Mouse (Mus musculus): Measurements from ENCODE around the gene Klc3. TPM values are rescaled to one million over a fixed set of nuclear protein-coding genes. Genes with fewer than 3 reads are reported as not detected.
A peak's percentile ranks its signal among the peaks of the same experiment; 100 is the strongest.

The Klc3 gene
- 1.7 and 2.1 TPM in 2 replicates for polyA plus RNA-seq (2012; rRNA removed)

DNA sequence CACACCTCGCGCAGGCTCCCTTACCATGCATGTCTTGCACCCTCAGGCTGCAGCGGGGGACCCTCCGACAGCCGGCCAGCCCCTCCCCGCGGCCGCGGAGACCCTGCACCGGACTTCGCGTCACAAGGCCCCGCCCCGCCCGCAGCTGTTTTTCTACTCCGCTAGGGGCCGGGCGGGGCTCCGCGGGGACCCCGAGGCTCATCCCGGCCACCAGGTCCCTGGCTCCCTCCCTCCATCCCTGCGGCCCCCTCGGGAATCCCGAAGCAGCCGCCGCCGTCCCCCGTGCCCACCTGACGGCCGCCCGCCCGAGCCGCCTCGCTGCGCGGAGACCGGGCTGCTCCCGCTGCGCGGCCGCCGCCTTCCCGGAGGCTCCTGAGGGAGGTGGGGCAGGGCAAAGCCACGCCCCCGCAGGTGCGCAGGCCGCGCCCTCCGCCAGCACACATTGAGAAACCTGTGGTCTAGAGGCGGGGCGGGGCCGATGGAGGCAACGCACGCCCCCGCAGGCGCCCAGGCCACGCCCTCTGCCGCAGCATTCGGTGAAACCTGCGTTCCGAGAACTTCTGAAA, at the start of gene Klc3:
Klc3 (minus strand) TSS at position 374 of the 566 bp plus-strand sequence.
- Histone ChIP-seq H3K4me3 (replicated peaks; ENCODE audit: insufficient read depth, low read depth, low read length) (no peak within 1 kb of the TSS), H3K4me1 (ENCODE audit: control insufficient read depth, insufficient read depth, low read length) (no peaks in the 10 kb centered on the region; the same call in 1 of the 2 replicates), H3K27me3 (ENCODE audit: control insufficient read depth, insufficient read depth, low read length) (no peaks in the 10 kb centered on the region; the same call in 1 of the 2 replicates), H3K27ac (ENCODE audit: insufficient read depth, low read length) (no peak within 1 kb of the TSS)
- TF ChIP-seq CTCF (IDR thresholded peaks at IDR 0.05; ENCODE audit: borderline replicate concordance, insufficient read depth, low read depth, low read length), result no peak
- no peak for TF ChIP-seq POLR2A (IDR thresholded peaks at IDR 0.05; ENCODE audit: borderline replicate concordance, insufficient read depth, low read length)
- WGBS, result under 1% methylated on average over 62 of the region's 62 CpGs
- peak; percentile 35 to 43 for DNase-seq

DNA sequence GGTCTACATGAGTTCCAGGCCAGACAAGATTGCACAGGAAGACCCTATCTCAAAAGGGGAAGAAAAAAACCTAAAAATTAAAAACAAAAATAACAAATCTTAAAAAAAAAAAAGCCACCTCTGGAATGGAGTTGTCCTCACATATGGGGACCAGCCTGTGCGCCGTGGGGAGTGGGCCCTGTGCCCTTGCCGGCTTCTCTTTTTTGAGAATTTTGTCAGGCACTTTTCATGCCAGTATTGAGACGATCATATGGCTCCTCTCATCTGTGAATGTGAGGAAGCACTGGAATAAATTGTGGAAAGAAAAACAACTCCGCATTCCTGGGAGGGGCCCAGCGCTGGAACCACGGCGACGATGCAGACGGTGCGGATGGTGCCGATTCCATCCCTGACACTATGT, 45.3 kb upstream of the Klc3 start:
- H3K4me1 ChIP-seq (ENCODE audit: control insufficient read depth, insufficient read depth, low read length), result peaks cover 4% of the 10 kb centered on the region
- WGBS, result 72% methylated on average over 12 of the region's 12 CpGs
- no peak overlapping the region for H3K27ac ChIP-seq (ENCODE audit: insufficient read depth, low read length)

DNA sequence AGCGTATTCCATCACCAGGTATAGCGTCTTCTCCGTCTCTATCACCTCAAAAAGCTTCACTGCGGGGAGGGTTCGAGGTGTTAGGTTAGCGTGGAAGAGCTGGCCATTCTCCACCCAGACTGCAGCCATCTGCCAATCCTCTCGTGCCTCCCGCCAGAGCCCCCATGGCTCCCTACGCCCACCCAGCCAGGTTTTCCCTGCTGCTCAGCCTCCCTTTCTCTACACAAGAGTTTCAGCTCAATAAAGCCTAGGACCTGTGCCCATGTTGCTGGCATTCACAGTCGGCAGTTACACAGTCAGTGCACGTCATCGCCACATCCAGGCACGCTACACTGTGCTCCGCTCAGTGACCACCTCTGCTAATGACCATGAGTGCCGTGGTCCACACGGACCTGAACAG, 43.8 kb upstream of the Klc3 start:
- TF ChIP-seq POLR2A (IDR thresholded peaks at IDR 0.05; ENCODE audit: borderline replicate concordance, insufficient read depth, low read length) (no peak), CTCF (IDR thresholded peaks at IDR 0.05; ENCODE audit: borderline replicate concordance, insufficient read depth, low read depth, low read length) (no peak)
- no peak overlapping the region for H3K4me3 ChIP-seq (replicated peaks; ENCODE audit: insufficient read depth, low read depth, low read length)
- no peaks in the 10 kb centered on the region for H3K27me3 ChIP-seq (ENCODE audit: control insufficient read depth, insufficient read depth, low read length)
- H3K27ac ChIP-seq (ENCODE audit: insufficient read depth, low read length), result no peak overlapping the region
- WGBS, result 21% methylated on average over 16 of the region's 16 CpGs
- peaks cover 4% of the 10 kb centered on the region for H3K4me1 ChIP-seq (ENCODE audit: control insufficient read depth, insufficient read depth, low read length)
- peak; percentile 69 to 78 for DNase-seq

More for the DNA sequence above, 45.3 kb upstream of the Klc3 start:
- Histone ChIP-seq H3K27me3 (ENCODE audit: control insufficient read depth, insufficient read depth, low read length) (no peaks in the 10 kb centered on the region), H3K4me3 (replicated peaks; ENCODE audit: insufficient read depth, low read depth, low read length) (no peak overlapping the region)
- TF ChIP-seq POLR2A (IDR thresholded peaks at IDR 0.05; ENCODE audit: borderline replicate concordance, insufficient read depth, low read length) (no peak), CTCF (IDR thresholded peaks at IDR 0.05; ENCODE audit: borderline replicate concordance, insufficient read depth, low read depth, low read length) (no peak)
- no peak for DNase-seq

DNA sequence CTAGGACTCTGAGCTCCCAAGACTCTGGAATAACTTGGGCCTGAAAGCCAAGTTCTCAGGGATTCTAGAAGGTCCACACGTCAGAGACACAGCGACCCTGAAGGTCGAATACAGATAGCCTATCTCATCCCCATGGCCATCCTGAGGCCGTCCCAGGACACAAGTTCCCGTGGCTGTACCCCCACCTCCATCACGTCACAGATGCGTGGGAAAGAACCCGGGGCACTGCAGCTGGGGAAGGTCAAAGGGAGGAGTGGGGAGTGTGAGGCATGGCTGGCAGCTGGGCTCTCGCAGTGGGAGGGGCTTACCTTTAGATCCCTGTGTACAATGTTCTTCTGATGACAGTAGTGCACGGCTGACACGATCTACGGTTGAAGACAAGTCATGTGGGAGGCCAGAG, 40.9 kb upstream of the Klc3 start:
- no peaks in the 10 kb centered on the region for H3K27me3 ChIP-seq (ENCODE audit: control insufficient read depth, insufficient read depth, low read length)
- no peak overlapping the region for H3K27ac ChIP-seq (ENCODE audit: insufficient read depth, low read length)
- TF ChIP-seq CTCF (IDR thresholded peaks at IDR 0.05; ENCODE audit: borderline replicate concordance, insufficient read depth, low read depth, low read length) (no peak), POLR2A (IDR thresholded peaks at IDR 0.05; ENCODE audit: borderline replicate concordance, insufficient read depth, low read length) (no peak)
- H3K4me3 ChIP-seq (replicated peaks; ENCODE audit: insufficient read depth, low read depth, low read length), result no peak overlapping the region
- H3K4me1 ChIP-seq (ENCODE audit: control insufficient read depth, insufficient read depth, low read length), result peaks cover 4% of the 10 kb centered on the region
- DNase-seq, result no peak
- 84% methylated on average over 12 of the region's 12 CpGs for WGBS

DNA sequence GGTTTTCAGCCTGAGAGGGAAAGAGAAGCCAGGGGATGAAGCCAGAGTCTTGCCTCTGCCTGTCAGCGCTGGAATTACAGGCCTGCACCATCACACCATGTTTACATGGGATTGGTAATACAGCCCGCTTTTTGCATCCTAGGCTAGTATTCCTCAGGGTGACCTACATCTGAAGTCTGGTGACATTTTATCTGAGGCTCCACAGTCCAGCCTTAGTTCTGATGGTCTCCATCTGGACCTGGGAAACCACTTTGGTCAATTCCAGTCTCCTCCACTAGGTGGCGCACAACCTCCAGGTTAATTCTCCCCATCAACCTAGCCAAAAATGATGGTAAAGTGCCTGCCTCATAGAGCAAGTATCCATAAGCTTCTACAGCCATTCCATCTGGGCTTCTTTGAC, 39.4 kb upstream of the Klc3 start:
- no peak for TF ChIP-seq POLR2A (IDR thresholded peaks at IDR 0.05; ENCODE audit: borderline replicate concordance, insufficient read depth, low read length)
- peak; percentile 86 for TF ChIP-seq CTCF (IDR thresholded peaks at IDR 0.05; ENCODE audit: borderline replicate concordance, insufficient read depth, low read depth, low read length)
- no peak overlapping the region for H3K27ac ChIP-seq (ENCODE audit: insufficient read depth, low read length)
- H3K4me3 ChIP-seq (replicated peaks; ENCODE audit: insufficient read depth, low read depth, low read length), result no peak overlapping the region
- H3K27me3 ChIP-seq (ENCODE audit: control insufficient read depth, insufficient read depth, low read length), result no peaks in the 10 kb centered on the region
- 36% methylated on average over 3 of the region's 3 CpGs for WGBS
- DNase-seq, result peak; percentile 81 to 92
- H3K4me1 ChIP-seq (ENCODE audit: control insufficient read depth, insufficient read depth, low read length), result peaks cover 4% of the 10 kb centered on the region

DNA sequence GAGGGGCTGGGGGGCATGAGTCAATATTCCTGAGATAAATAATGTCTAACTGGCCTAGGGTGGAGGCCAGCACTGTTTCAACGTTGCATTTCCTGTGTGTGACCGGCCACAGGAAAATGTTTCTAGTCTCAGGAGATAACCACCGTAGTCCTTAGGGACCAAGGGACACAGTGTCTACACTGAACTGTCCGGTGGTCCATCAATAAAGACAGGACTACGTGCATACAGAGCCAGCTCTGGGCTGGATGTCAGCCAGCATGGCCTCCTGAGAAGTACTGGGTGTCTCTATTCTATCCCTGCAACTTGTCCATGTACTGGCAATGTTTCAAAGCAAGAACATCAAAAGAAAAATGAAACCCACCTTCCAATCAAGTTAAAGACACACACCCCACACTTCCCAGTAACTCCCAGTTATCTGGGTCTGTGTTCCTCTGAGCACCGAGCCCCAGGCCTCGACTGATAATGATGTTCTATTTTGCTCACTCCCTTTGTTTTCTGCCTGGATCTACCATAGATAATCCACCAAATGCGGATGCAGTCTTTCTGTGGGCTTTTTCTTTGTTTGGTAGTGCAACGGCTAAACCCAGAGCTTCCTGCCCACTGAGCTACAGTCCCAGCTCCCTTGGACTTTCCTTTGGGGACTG, 37.7 kb upstream of the Klc3 start:
- no peak for DNase-seq
- H3K27ac ChIP-seq (ENCODE audit: insufficient read depth, low read length), result no peak overlapping the region
- no peak overlapping the region for H3K4me3 ChIP-seq (replicated peaks; ENCODE audit: insufficient read depth, low read depth, low read length)
- no peaks in the 10 kb centered on the region for H3K27me3 ChIP-seq (ENCODE audit: control insufficient read depth, insufficient read depth, low read length)
- 71% methylated on average over 9 of the region's 9 CpGs for WGBS
- H3K4me1 ChIP-seq (ENCODE audit: control insufficient read depth, insufficient read depth, low read length), result no peaks in the 10 kb centered on the region; the same call in 1 of the 2 replicates
- no peak for TF ChIP-seq CTCF (IDR thresholded peaks at IDR 0.05; ENCODE audit: borderline replicate concordance, insufficient read depth, low read depth, low read length)
- TF ChIP-seq POLR2A (IDR thresholded peaks at IDR 0.05; ENCODE audit: borderline replicate concordance, insufficient read depth, low read length), result no peak

DNA sequence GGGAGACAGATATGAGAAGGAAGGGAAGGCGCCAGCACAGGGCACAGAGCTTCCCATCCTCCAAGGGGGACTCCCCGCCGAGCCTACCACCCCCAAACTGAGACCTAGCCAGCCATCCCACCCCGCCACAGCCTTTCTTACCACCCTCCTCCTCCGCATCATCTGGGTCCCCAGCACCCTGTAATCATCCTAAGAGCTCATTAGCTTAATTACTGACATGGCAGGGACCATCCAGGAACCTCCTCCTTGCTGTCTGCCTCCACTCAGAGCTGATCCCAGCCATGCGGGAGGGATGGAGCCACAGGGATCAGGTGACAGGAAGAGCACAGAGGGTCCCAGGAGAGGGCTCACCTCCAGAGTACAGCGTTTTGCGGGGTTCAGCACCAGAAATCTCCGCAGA, 33.1 kb upstream of the Klc3 start:
- TF ChIP-seq CTCF (IDR thresholded peaks at IDR 0.05; ENCODE audit: borderline replicate concordance, insufficient read depth, low read depth, low read length) (no peak), POLR2A (IDR thresholded peaks at IDR 0.05; ENCODE audit: borderline replicate concordance, insufficient read depth, low read length) (no peak)
- no peak overlapping the region for H3K27ac ChIP-seq (ENCODE audit: insufficient read depth, low read length)
- 88% methylated on average over 9 of the region's 9 CpGs for WGBS
- H3K4me3 ChIP-seq (replicated peaks; ENCODE audit: insufficient read depth, low read depth, low read length), result no peak overlapping the region
- no peaks in the 10 kb centered on the region for H3K4me1 ChIP-seq (ENCODE audit: control insufficient read depth, insufficient read depth, low read length)
- H3K27me3 ChIP-seq (ENCODE audit: control insufficient read depth, insufficient read depth, low read length), result no peaks in the 10 kb centered on the region
- no peak for DNase-seq

DNA sequence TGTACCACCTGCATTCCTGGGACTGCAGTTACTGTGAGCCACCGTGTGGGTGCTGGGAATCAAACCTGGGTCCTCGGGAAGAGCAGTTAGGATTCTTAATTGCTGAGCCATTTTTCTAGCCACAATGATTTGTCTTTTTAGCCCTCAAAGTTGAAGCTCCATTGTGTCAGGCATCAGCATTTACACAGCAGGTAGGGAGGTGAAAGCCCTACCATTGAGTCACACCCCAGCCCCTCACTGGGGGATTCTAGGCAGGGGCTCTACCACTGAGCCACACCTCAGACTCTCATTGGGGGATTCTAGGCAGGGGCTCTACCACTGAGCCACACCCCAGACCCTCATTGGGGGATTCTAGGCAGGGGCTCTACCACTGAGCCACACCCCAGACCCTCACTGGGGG, 32.4 kb upstream of the Klc3 start:
- Histone ChIP-seq H3K4me1 (ENCODE audit: control insufficient read depth, insufficient read depth, low read length) (no peaks in the 10 kb centered on the region), H3K27ac (ENCODE audit: insufficient read depth, low read length) (no peak overlapping the region), H3K4me3 (replicated peaks; ENCODE audit: insufficient read depth, low read depth, low read length) (no peak overlapping the region), H3K27me3 (ENCODE audit: control insufficient read depth, insufficient read depth, low read length) (no peaks in the 10 kb centered on the region)
- no peak for DNase-seq
- WGBS, result 96% methylated on average over 2 of the region's 2 CpGs
- TF ChIP-seq CTCF (IDR thresholded peaks at IDR 0.05; ENCODE audit: borderline replicate concordance, insufficient read depth, low read depth, low read length) (no peak), POLR2A (IDR thresholded peaks at IDR 0.05; ENCODE audit: borderline replicate concordance, insufficient read depth, low read length) (no peak)
